Mouse (Mus musculus): Measurements from ENCODE around the gene Bst2. TPM values are rescaled to one million over a fixed set of nuclear protein-coding genes. Genes with fewer than 3 reads are reported as not detected.
A peak's percentile ranks its signal among the peaks of the same experiment; 100 is the strongest.

The Bst2 gene
- polyA plus RNA-seq, 2 experiments: 12.2 to 41.1 TPM

DNA sequence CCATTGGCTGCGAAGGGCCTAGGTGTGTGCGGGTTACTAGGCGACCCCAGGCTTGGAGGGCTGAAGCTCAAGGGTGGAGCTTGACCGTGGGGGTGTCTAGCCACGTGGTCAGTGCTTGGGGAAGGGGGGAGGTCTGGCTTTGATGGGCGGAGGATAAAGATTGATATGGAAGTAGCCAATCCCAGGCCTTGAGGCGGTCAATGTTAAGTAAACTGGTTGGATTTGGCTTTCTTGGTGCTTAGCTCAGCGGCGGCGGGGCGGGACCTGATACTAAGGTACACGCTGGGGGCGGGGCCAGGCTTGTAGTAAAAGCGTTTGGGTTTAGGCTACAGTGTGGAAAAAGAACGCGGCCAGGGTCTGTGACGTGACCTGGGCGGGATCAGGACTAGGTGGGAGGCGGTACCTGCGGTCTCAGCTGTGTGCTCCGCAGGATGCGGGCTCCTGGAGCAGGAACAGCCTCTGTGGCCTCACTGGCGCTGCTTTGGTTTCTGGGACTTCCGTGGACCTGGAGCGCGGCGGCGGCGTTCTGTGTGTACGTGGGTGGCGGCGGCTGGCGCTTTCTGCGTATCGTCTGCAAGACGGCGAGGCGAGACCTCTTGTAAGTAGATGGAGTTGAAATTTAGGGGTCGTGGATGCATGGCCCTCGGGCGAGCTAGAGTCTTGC is 33.2 kb upstream of the Bst2 start:
- Histone ChIP-seq H3K27me3 (ENCODE audit: control insufficient read depth, insufficient read depth, low read length) (peaks cover 9% of the 10 kb centered on the region), H3K9ac (replicated peaks) (no peak overlapping the region), H3K36me3 (replicated peaks; ENCODE audit: control insufficient read depth, insufficient read depth, low read depth) (no peaks in the 10 kb centered on the region), H3K4me1 (replicated peaks; ENCODE audit: control insufficient read depth in 2 of 2, insufficient read depth in 2 of 2, low read length in 1 of 2) (peaks cover 3 to 7% of the 10 kb centered on the region in 2 experiments), H3K27ac (no peak overlapping the region), H3K4me3 (ENCODE audit: insufficient read depth in 1 of 2, low read depth in 2 of 2, low read length in 2 of 2) (peak overlapping the region; percentile 40 to 64), H3K9me3 (ENCODE audit: control insufficient read depth, low read length) (no peaks in the 10 kb centered on the region), H3K4me2 (ENCODE audit: low read depth) (peak overlapping the region; percentile 73)
- ATAC-seq (ENCODE audit: insufficient read depth) (peak; percentile 76), DNase-seq (ENCODE audit: low read depth in 3 of 3, low spot score in 3 of 3) (peak; percentile 60 to 70 (median 65))
- TF ChIP-seq CTCF (IDR thresholded peaks at IDR 0.05; ENCODE audit: low read depth): no peak
- under 1% methylated on average over 41 of the region's 41 CpGs for WGBS (ENCODE audit: insufficient replicate concordance)

DNA sequence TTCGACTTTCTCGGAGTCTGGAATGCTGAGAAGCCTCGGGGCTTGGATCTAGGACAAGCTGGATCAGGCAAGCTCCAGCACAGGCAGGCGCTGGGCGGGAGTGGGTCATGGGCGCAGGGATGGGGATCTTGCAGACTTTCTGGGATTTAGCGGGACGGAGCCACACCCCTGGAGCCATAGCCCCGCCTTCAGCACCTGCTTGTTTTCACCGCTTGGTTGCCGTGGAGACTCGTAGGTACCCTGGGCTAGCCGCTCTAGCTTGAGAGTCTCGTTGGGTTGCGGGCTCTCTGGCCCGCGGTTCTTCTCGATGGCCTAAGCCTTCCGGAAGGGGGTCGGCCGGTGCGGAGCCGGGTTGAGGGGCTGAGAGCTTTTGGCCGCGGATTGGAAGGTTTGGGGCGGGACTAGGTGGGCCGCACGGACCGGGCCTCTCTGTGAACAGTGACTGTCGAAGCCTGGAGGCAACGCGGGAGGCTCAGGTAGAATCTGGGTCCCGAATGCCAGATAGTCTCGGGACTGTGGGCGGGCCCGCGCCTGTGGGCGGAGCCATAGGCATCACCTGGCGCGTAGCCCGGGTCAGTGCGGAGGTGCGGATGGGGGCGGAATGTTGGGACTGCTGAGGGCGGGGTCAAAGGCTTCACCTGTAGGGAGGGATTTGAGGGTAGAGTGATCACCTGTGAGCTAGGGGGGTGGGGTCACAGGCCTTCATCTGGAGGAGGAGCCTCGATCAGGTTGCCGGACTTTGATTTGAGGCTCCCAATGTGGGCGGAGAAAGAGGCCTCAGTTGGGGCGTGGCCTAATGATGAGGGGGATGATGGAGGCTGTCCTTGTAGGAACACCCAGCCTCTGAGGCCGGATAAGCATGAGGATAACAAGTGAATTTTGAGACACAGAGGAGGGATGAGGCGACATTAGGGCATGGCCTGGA is 32.4 kb upstream of the Bst2 start:
- peak; percentile 43 to 54 (median 51) for DNase-seq (ENCODE audit: low read depth in 3 of 3, low spot score in 3 of 3)
- TF ChIP-seq EP300 (IDR thresholded peaks at IDR 0.05; ENCODE audit: low read depth) (no peak), CTCF (IDR thresholded peaks at IDR 0.05; ENCODE audit: low read depth) (no peak)
- 3% methylated on average over 51 of the region's 51 CpGs for WGBS (ENCODE audit: insufficient replicate concordance)
- Histone ChIP-seq H3K27me3 (ENCODE audit: control insufficient read depth, insufficient read depth, low read length) (peaks cover 9% of the 10 kb centered on the region), H3K9ac (replicated peaks) (no peak overlapping the region), H3K4me2 (ENCODE audit: low read depth) (peak overlapping the region; percentile 73), H3K4me3 (ENCODE audit: insufficient read depth in 1 of 2, low read depth in 2 of 2, low read length in 2 of 2) (peak overlapping the region; percentile 40 to 64), H3K4me1 (replicated peaks; ENCODE audit: control insufficient read depth in 2 of 2, insufficient read depth in 2 of 2, low read length in 1 of 2) (peaks cover 3 to 7% of the 10 kb centered on the region in 2 experiments), H3K9me3 (ENCODE audit: control insufficient read depth, low read length) (no peaks in the 10 kb centered on the region), H3K36me3 (replicated peaks; ENCODE audit: control insufficient read depth, insufficient read depth, low read depth) (no peaks in the 10 kb centered on the region), H3K27ac (no peak overlapping the region)
- peak; percentile 71 for ATAC-seq (ENCODE audit: insufficient read depth)

DNA sequence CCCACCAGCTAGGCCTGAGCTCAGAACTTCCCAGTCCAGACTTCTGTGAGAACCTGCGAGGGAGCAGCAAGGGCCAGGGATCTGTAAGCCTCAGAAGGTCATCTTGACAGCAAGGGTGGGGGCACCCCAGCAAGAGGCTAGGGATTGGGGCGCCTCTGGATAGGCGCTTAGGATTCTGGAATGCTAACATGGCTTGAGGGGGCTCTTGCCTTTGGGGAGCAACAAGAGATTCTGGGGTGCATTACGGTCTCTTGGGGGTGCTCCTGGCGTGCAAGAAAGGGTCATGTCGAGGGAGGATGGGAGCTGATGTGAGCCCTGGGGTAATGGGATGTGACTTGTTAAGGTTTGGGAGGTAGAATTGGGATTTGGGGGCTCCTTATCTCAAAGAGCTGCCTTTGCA is 31.7 kb upstream of the Bst2 start:
- WGBS (ENCODE audit: insufficient replicate concordance): 54% methylated on average over 6 of the region's 6 CpGs
- ATAC-seq (ENCODE audit: insufficient read depth) (no peak), DNase-seq (ENCODE audit: low read depth in 3 of 3, low spot score in 3 of 3) (no peak)
- no peak overlapping the region for H3K27ac ChIP-seq
- peaks cover 9% of the 10 kb centered on the region for H3K27me3 ChIP-seq (ENCODE audit: control insufficient read depth, insufficient read depth, low read length)
- peaks cover 3 to 7% of the 10 kb centered on the region in 2 experiments for H3K4me1 ChIP-seq (replicated peaks; ENCODE audit: control insufficient read depth in 2 of 2, insufficient read depth in 2 of 2, low read length in 1 of 2)
- H3K36me3 ChIP-seq (replicated peaks; ENCODE audit: control insufficient read depth, insufficient read depth, low read depth): no peaks in the 10 kb centered on the region
- H3K4me2 ChIP-seq (ENCODE audit: low read depth): peak overlapping the region; percentile 73
- H3K9me3 ChIP-seq (ENCODE audit: control insufficient read depth, low read length): no peaks in the 10 kb centered on the region; the same call in 1 of the 2 replicates
- no peak overlapping the region for H3K9ac ChIP-seq (replicated peaks)
- H3K4me3 ChIP-seq (ENCODE audit: insufficient read depth in 1 of 2, low read depth in 2 of 2, low read length in 2 of 2): no peak overlapping the region; a peak in 1 of 4 replicates
- TF ChIP-seq EP300 (IDR thresholded peaks at IDR 0.05; ENCODE audit: low read depth): no peak
- TF ChIP-seq CTCF (IDR thresholded peaks at IDR 0.05; ENCODE audit: low read depth): no peak

DNA sequence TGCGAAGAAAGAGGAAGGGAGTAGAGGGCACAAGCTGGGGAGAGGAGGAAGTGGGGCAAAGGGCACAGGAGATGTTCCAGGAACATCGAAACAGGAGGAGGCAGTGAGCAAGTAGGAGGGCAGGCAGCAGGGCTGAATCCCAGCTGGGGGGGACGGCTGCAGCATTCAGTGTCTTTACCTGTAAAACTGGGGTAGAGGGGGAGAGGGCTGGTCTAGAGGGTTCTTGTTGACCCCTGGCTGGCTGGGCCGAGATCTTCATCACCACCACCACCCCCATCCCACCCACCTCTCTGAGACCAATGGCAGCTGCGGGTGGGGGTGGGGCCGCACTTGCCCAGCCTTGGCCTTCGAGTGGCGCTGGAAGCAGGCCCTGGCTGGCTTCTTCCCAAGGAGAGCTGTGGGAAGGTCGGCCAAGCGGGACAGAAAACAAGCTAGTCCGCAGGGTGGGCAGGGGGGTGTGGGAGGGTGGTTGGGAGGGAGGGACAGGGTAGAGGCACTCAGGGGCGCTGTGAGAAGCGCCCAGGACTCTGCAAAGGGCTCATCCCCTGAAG is 31.2 kb upstream of the Bst2 start, which contains the start of gene Slc27a1:
Gene Slc27a1, plus strand, starts transcription at position 496 of the 551 bp plus-strand sequence.
- 29% methylated on average over 13 of the region's 13 CpGs for WGBS (ENCODE audit: insufficient replicate concordance)
- H3K4me3 ChIP-seq (ENCODE audit: insufficient read depth in 1 of 2, low read depth in 2 of 2, low read length in 2 of 2): peak within 1 kb of the TSS; percentile 40 to 64
- no peak within 1 kb of the TSS for H3K9ac ChIP-seq (replicated peaks)
- H3K27me3 ChIP-seq (ENCODE audit: control insufficient read depth, insufficient read depth, low read length): peaks cover 9% of the 10 kb centered on the region
- H3K4me1 ChIP-seq (replicated peaks; ENCODE audit: control insufficient read depth in 2 of 2, insufficient read depth in 2 of 2, low read length in 1 of 2): peaks cover 3 to 7% of the 10 kb centered on the region in 2 experiments
- ATAC-seq (ENCODE audit: insufficient read depth) (no peak), DNase-seq (ENCODE audit: low read depth in 3 of 3, low spot score in 3 of 3) (no peak)
- TF ChIP-seq CTCF (IDR thresholded peaks at IDR 0.05; ENCODE audit: low read depth) (no peak), EP300 (IDR thresholded peaks at IDR 0.05; ENCODE audit: low read depth) (no peak)
- H3K27ac ChIP-seq: no peak within 1 kb of the TSS
- H3K4me2 ChIP-seq (ENCODE audit: low read depth): peak within 1 kb of the TSS; percentile 73
- H3K36me3 ChIP-seq (replicated peaks; ENCODE audit: control insufficient read depth, insufficient read depth, low read depth): no peaks in the 10 kb centered on the region
- no peaks in the 10 kb centered on the region; the same call in 1 of the 2 replicates for H3K9me3 ChIP-seq (ENCODE audit: control insufficient read depth, low read length)
